Mouse (Mus musculus) liver, adult 2 months (tissue): ENCODE results near the gene Lbhd2. TPM values are rescaled to one million over a fixed set of nuclear protein-coding genes. Genes with fewer than 3 reads are reported as not detected.
A peak's percentile ranks its signal among the peaks of the same experiment; 100 is the strongest.

ENCODE experiments used
- DNase-seq: peaks from one replicate; pipeline ENCODE4 v3.0.0-alpha.2; 2011; ENCODE audit warnings: low read depth, low spot score; ENCODE audit errors: extremely low read depth
- H3K27ac ChIP-seq: fragments of 200-500 bp; replicated peaks from 2 replicates; pipeline ENCODE4 v1.5.1; 2012; ENCODE audit warnings: low read depth, mild to moderate bottlenecking, control low read depth, inconsistent platforms, low read length; ENCODE audit not compliant: insufficient read depth
- H3K27me3 ChIP-seq: fragments of 200-500 bp; 2 replicates; pipeline ENCODE4 v1.6.1; 2012; ENCODE audit warnings: mild to moderate bottlenecking, moderate library complexity, low read length, inconsistent platforms; ENCODE audit not compliant: control insufficient read depth, insufficient read depth
- H3K36me3 ChIP-seq: fragments of 200-500 bp; 2 replicates; pipeline ENCODE4 v1.6.1; 2012; ENCODE audit warnings: low read length, inconsistent platforms; ENCODE audit not compliant: control insufficient read depth, insufficient read depth
- H3K4me1 ChIP-seq: fragments of 200-500 bp; 2 replicates; pipeline ENCODE4 v1.6.1; 2011; ENCODE audit warnings: low read length; ENCODE audit not compliant: control insufficient read depth, insufficient read depth
- H3K4me3 ChIP-seq: fragments of 200-500 bp; 2 replicates; pipeline ENCODE4 v1.5.1; 2011; ENCODE audit warnings: low read depth, mild to moderate bottlenecking, control low read depth, low read length, moderate library complexity; ENCODE audit not compliant: insufficient read depth
- H3K79me2 ChIP-seq: fragments of 200-500 bp; 2 replicates; pipeline ENCODE4 v1.6.1; 2012; ENCODE audit warnings: inconsistent platforms, mild to moderate bottlenecking, low read length, moderate library complexity; ENCODE audit not compliant: control insufficient read depth, insufficient read depth
- H3K9ac ChIP-seq: fragments of 200-500 bp; 2 replicates; pipeline ENCODE4 v1.6.1; 2012; ENCODE audit warnings: low read depth, mild to moderate bottlenecking, control low read depth, inconsistent platforms, low read length
- CTCF ChIP-seq: fragments of 200-500 bp; IDR thresholded peaks from 2 replicates; pipeline ENCODE4 v1.5.1; 2011; ENCODE audit warnings: low read depth, low read length, control low read depth
- POLR2A ChIP-seq: fragments of 200-500 bp; IDR thresholded peaks from 2 replicates; pipeline ENCODE4 v1.6.1; 2011; ENCODE audit warnings: low read length, control low read depth; ENCODE audit not compliant: insufficient read depth; ENCODE audit errors: extremely low read depth
- WGBS: fragments of 180-500 bp; shearing (Covaris S2); methylation state at CpG from one replicate; pipeline ENCODE4 v1.1.7; 2018; 5-methylcytosine and 5-hydroxymethylcytosine counted together
- polyA plus RNA-seq: library from polyadenylated mRNA; depleted of rRNA; stranded (reverse); fragments of >200 nt; gene quantifications from 2 replicates; pipeline ENCODE4 v1.2.3, GENCODE M21; 2012
- total RNA-seq: library from RNA; depleted of rRNA; stranded (reverse); fragments of >200 nt; gene quantifications from 2 replicates; pipeline ENCODE4 v1.2.3, GENCODE M21; 2014

Gene Lbhd2
- total and polyA plus RNA-seq, 2 experiments = not detected

DNA sequence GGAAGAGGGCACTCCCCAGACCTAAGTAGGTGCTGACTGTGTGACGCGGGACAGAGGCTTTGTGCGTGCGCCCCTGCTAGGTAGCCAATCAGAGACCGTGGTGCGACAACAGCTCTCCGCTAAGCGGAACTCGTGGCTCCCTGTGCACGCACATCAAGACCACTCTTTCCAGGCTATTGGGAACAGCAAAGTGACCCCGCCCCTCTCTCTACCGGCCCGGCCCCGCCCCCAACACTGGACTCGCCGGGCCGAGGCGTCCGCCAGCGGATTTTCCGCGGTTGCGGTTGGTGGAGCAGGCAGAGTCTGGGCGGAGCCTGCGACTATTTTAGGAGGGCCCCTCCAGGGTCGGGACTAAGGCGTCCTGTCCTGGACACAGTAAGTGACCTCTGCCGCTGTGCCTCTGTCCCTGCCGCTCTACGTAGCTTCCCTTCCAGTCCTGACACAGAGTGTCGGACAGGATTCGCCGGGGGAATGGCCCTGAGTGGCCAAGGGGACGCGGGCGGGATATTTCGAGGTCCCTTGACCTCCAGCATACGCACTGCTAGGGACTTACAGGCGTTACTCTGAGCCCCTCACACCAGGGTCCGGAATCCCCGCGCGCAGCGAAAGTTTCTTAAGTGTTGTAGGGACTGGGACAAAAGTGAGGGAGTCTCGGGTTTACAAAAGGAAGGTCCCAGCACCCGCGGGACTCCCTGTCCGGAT is 35.9 kb downstream of the Lbhd2 start, which contains the start of gene Tnfaip2:
Tnfaip2 (plus strand) TSS at position 161 of the 702 bp plus-strand sequence.
- H3K9ac ChIP-seq = peak within 1 kb of the TSS; percentile 70
- peak within 1 kb of the TSS; percentile 63 for H3K4me3 ChIP-seq
- no peaks in the 10 kb centered on the region for H3K79me2 ChIP-seq
- peaks cover 34% of the 10 kb centered on the region for H3K4me1 ChIP-seq
- peak within 1 kb of the TSS; percentile 92 for H3K27ac ChIP-seq
- H3K27me3 ChIP-seq = no peaks in the 10 kb centered on the region
- peak; percentile 82 for DNase-seq
- no peak for TF ChIP-seq CTCF
- peak; percentile 95 for TF ChIP-seq POLR2A
- WGBS = 2% methylated on average over 48 of the region's 48 CpGs
- no peaks in the 10 kb centered on the region for H3K36me3 ChIP-seq

DNA sequence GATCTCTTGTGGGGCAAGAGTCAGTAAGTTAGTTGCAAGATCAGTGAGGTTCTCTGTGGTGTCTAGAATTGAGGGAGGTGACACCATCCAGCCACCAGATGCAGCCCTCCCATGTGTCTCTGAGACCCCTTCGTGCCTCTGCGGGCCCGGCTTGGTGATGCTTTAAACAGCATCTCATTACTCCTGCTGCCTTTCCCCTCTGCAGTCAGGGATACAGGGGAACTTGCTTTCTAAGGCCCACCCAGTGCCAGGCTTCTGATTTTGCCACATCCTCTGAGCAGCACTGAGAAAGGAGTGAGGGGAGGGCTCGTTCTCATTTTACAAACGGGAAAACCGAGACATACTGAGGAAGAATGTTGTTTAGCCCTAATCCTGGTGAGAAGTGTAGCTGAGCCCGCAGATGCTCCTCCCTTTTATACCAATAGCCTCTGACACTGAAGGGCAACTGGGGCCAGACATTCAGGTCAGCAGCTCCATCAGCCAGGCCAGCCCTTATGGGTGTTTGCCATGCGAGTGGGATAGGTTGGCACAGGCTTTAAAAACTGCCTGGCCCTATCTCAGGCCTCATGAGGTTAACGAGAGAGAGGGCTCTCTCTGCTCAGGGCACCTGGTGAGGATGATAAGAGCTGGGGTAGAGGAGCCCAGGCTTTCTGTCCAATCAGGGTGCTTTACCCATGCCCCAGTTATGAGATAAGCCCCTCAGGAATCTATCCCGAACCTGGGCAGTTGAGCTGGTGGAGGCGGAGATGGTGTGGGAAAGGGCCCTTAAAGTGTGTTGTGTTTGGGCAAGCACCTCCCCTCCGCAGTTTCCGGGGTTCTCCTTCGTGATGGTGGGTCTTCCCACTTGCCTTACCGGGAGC is 36.6 kb downstream of the Lbhd2 start:
- Histone ChIP-seq H3K4me1 (peaks cover 27% of the 10 kb centered on the region), H3K27ac (peak overlapping the region; percentile 75)
- peak; percentile 83 for DNase-seq

DNA sequence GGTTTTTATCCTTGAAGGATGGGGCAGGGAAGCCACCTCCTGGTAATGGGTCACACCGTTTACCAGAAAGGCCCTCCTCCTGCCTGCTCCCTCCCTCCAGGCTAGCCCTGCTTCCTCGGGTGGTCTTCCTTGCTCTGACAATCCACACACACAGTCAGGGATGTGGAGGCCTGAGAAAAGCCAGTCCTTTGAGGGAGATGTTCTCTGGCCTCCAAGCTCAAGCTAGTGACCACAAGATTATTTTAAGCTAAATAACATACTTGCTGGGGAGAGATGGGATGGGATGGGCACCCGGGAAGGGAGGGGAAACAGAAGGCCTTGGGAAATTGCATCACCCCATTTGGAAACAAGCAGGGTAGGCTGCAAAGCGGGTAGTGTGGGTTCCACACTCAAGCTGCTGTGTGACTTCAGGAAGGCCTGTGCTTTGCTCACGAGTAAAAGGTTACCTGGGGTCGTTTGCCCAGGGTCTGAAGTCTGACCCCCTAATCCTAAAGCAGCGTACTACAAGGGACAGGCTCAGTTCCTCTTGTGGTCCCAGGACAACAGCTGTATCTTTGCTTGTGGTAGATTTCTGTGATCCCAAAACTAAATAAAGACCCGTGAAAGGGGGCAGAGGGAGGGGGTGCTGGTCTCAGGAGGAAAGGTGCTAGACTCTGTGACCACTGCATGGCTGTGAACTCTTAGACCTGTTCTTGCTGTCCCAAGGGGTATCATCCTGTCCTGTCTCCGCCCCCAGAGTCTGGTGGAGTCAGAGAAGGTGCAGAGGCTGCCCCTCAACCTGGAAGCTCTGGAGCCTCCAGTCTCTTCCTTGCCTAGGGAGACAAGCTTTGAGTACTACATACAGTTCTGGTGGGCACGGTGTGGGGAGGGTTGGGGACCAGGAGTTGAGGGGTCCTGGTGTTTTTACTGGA is 37.6 kb downstream of the Lbhd2 start:
- H3K27ac ChIP-seq = peak overlapping the region; percentile 8; the same call in 1 of the 2 replicates
- TF ChIP-seq POLR2A = no peak
- WGBS = 33% methylated on average over 10 of the region's 10 CpGs
- no peak overlapping the region; the same call in 1 of the 2 replicates for H3K9ac ChIP-seq
- H3K36me3 ChIP-seq = no peaks in the 10 kb centered on the region; the same call in 1 of the 2 replicates
- DNase-seq = peak; percentile 52
- H3K4me3 ChIP-seq = peak overlapping the region; percentile 2; the same call in 1 of the 2 replicates
- H3K27me3 ChIP-seq = no peaks in the 10 kb centered on the region
- H3K4me1 ChIP-seq = peaks cover 20% of the 10 kb centered on the region
- H3K79me2 ChIP-seq = no peaks in the 10 kb centered on the region

More for the DNA sequence above, 36.6 kb downstream of the Lbhd2 start:
- H3K79me2 ChIP-seq = no peaks in the 10 kb centered on the region
- no peaks in the 10 kb centered on the region for H3K27me3 ChIP-seq
- WGBS = 20% methylated on average over 15 of the region's 15 CpGs
- H3K36me3 ChIP-seq = no peaks in the 10 kb centered on the region; the same call in 1 of the 2 replicates
- no peak for TF ChIP-seq POLR2A
- TF ChIP-seq CTCF = no peak
- H3K9ac ChIP-seq = peak overlapping the region; percentile 70
- peak overlapping the region; percentile 63 for H3K4me3 ChIP-seq

DNA sequence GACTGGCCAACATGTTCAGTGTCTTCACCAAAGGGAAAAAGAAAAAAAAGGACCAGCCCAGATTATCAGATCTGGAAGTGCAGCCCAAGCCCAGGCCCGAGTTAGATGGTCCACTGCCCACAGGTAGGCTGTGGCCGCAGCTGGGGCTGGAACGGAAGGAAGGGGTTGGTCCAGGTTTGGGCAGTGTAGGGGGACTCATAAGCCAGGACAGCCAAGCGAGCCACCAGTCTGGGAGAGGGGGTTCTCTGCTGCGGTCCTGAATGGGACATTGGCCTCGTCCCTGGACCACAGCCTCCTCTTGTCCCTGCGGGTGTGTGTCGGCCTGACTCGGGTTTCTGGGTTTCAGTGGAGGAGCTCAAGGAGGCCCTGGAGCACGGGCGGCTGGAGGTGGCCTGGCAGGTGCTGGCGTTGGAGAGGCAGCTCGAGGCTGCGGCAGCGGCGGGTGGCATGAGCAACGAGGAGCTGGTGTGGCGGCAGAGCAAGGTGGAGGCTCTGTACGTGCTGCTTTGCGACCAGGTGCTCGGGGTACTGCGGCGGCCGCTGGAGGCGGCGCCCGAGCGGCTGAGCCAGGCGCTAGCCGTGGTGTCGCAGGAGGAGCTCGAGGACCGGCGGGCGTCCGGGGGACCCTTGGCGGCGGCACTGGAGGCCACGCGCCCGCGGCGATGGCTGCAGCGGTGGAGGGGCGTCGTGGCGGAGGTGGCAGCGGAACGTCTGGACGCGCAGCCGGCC is 38.7 kb downstream of the Lbhd2 start:
- no peak for DNase-seq
- Histone ChIP-seq H3K36me3 (peaks cover 4% of the 10 kb centered on the region; the same call in 1 of the 2 replicates), H3K4me3 (no peak overlapping the region)

More for the DNA sequence above, 38.7 kb downstream of the Lbhd2 start:
- 81% methylated on average over 52 of the region's 52 CpGs for WGBS
- Histone ChIP-seq H3K4me1 (peaks cover 24% of the 10 kb centered on the region), H3K9ac (no peak overlapping the region), H3K79me2 (no peaks in the 10 kb centered on the region), H3K27me3 (no peaks in the 10 kb centered on the region), H3K27ac (no peak overlapping the region)
- TF ChIP-seq CTCF (no peak), POLR2A (no peak)
